Mouse (Mus musculus): ENCODE data around the gene C1qtnf5. TPM values are rescaled to one million over a fixed set of nuclear protein-coding genes. Genes with fewer than 3 reads are reported as not detected.
A peak's percentile ranks its signal among the peaks of the same experiment; 100 is the strongest.
"Not testable (repeated sequence)": the region's sequence is repeated elsewhere in the genome, so short reads cannot be mapped to it uniquely, and the experiment has no call there.

C1qtnf5 gene
- polyA plus RNA-seq, 1 experiment from 2014 or later: not detected

- H3K4me3 ChIP-seq (ENCODE audit: inconsistent target): no peak overlapping the region
- no peaks in the 10 kb centered on the region for H3K36me3 ChIP-seq (ENCODE audit: inconsistent target)
- H3K79me2 ChIP-seq (ENCODE audit: inconsistent target): peaks cover 44% of the 10 kb centered on the region
- 96% methylated on average over 4 of the region's 4 CpGs for WGBS (ENCODE audit: missing documents)
- H3K27ac ChIP-seq: no peak overlapping the region
Measured at GRCm38 (mm10) chr9:44106596-44106995, 449 bp upstream of the C1qtnf5 start.

DNA sequence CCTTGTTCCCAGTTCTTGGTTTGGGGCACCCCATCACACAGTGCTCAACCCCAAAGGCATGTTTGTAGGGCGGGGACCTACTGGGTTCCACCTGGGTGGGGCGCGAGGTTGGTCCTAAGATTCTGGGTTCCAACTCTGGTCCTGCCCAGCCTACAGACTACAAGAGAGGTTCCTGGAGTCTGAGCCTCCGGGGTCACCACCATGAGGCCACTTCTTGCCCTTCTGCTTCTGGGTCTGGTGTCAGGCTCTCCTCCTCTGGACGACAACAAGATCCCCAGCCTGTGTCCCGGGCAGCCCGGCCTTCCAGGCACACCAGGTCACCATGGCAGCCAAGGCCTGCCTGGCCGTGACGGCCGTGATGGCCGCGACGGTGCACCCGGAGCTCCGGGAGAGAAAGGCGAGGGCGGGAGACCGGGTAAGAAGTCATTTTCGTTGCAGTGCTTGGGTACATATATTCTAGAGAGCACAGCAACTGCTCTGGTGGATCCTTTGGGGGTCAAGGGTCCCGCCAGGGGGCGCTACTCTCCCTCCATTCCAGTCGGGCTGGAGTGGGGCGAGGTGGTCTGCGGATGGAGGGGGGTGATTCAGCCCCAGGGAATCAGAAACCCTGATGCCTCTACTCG is 623 bp downstream of the C1qtnf5 start:
- H3K4me3 ChIP-seq (ENCODE audit: inconsistent target): no peak overlapping the region
- WGBS (ENCODE audit: missing documents): 91% methylated on average over 22 of the region's 25 CpGs
- H3K36me3 ChIP-seq (ENCODE audit: inconsistent target): no peaks in the 10 kb centered on the region
- peaks cover 50% of the 10 kb centered on the region for H3K79me2 ChIP-seq (ENCODE audit: inconsistent target)
- H3K27ac ChIP-seq: no peak overlapping the region

GRCm38 (mm10) chr9:44108269-44109055 is 1.4 kb downstream of the C1qtnf5 start:
- WGBS (ENCODE audit: missing documents): 94% methylated on average over 31 of the region's 31 CpGs
- no peaks in the 10 kb centered on the region for H3K36me3 ChIP-seq (ENCODE audit: inconsistent target)
- peaks cover 50% of the 10 kb centered on the region for H3K79me2 ChIP-seq (ENCODE audit: inconsistent target)
- H3K4me3 ChIP-seq (ENCODE audit: inconsistent target): no peak overlapping the region
- H3K27ac ChIP-seq: no peak overlapping the region

- Histone ChIP-seq H3K36me3 (ENCODE audit: inconsistent target) (no peaks in the 10 kb centered on the region), H3K27ac (no peak overlapping the region), H3K4me3 (ENCODE audit: inconsistent target) (no peak overlapping the region), H3K79me2 (ENCODE audit: inconsistent target) (peaks cover 50% of the 10 kb centered on the region)
- whole genome bisulfite sequencing (ENCODE audit: missing documents): 17% methylated on average over 7 of the region's 9 CpGs
Measured at GRCm38 (mm10) chr9:44109360-44110095, 2.5 kb downstream of the C1qtnf5 start.

DNA sequence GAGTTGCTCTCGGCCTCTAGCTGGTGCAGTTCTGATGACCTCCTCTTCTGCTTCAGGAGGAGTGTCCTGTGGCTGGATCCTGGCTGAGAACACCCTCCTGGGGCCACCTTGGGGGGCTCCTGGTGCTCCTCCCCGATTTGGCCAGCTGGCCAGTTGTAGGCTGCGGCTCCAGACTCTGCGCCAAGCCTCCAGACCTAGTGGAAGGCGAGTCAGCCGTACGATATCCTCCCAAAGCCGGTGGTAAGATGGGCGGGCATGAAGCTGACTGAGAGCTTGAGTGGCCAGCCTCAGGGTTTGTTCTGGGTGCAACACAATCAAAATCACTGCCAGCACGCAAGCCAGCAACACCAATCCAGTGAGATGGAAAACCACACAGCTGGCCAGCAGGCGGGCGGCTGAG is 4.9 kb downstream of the C1qtnf5 start:
- not testable (repeated sequence) for H3K27ac ChIP-seq; H3K4me3 ChIP-seq (ENCODE audit: inconsistent target); H3K36me3 ChIP-seq (ENCODE audit: inconsistent target)
- WGBS (ENCODE audit: missing documents): 82% methylated on average over 4 of the region's 12 CpGs
- peaks cover 45% of the 10 kb centered on the region for H3K79me2 ChIP-seq (ENCODE audit: inconsistent target)

- H3K4me3 ChIP-seq (ENCODE audit: inconsistent target): peak within 1 kb of the TSS; percentile 48
- under 1% methylated on average over 51 of the region's 51 CpGs for WGBS (ENCODE audit: missing documents)
- no peaks in the 10 kb centered on the region for H3K36me3 ChIP-seq (ENCODE audit: inconsistent target)
- no peak within 1 kb of the TSS for H3K27ac ChIP-seq
- H3K79me2 ChIP-seq (ENCODE audit: inconsistent target): peaks cover 32% of the 10 kb centered on the region
Measured at GRCm38 (mm10) chr9:44113105-44113789, 6.2 kb downstream of the C1qtnf5 start, which contains the start of the genes Gm49380 and Rnf26. Gene Gm49380, minus strand, starts transcription at chr9:44113500. Gene Rnf26, minus strand, starts transcription at chr9:44113517.

DNA sequence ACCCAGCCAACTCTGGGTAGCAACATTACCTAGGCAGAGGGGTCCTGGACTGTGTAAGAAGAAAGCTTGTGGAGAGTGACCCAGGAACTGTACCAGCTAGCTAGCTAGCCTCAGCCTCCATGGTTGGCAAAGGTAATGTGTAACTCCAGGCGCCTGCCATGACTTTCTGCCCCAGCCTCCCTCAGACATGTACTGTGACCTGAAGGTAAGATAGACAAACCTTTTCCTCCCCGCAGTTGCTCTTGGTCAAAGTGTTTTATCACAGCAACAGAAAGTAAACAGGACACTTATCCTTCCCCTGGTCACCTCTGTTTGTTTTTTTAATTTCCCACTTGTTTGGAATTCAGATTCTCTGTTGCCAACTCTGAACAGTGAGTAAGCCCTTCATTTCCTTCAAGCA is 7.4 kb downstream of the C1qtnf5 start:
- Histone ChIP-seq H3K36me3 (ENCODE audit: inconsistent target) (no peaks in the 10 kb centered on the region), H3K79me2 (ENCODE audit: inconsistent target) (peaks cover 20% of the 10 kb centered on the region), H3K27ac (no peak overlapping the region), H3K4me3 (ENCODE audit: inconsistent target) (no peak overlapping the region)
- WGBS (ENCODE audit: missing documents): 97% methylated on average over 2 of the region's 2 CpGs

GRCm38 (mm10) chr9:44115599-44115998 is 8.6 kb downstream of the C1qtnf5 start:
- no peak overlapping the region for H3K4me3 ChIP-seq (ENCODE audit: inconsistent target)
- WGBS (ENCODE audit: missing documents): 85% methylated on average over 9 of the region's 9 CpGs
- peaks cover 8% of the 10 kb centered on the region; the same call in 1 of the 2 replicates for H3K79me2 ChIP-seq (ENCODE audit: inconsistent target)
- no peaks in the 10 kb centered on the region for H3K36me3 ChIP-seq (ENCODE audit: inconsistent target)
- no peak overlapping the region for H3K27ac ChIP-seq

DNA sequence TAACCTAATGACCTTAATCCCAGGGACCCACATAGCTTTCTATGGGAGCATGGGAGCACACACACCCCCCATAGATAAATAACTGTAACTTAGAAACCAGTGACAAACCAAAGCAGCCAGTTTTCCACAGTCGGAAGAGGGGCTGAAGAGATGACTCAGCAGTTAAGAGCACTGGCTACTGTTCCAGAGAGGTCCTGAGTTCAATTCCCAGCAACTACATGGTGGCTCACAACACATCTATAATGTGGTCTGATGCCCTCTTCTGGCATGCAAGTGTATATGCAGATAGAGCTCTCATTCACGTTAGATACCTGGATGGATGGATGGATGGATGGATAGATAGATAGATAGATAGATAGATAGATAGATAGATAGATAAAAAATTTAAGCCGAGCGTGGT is 9.1 kb downstream of the C1qtnf5 start:
- 94% methylated on average over 2 of the region's 4 CpGs for WGBS (ENCODE audit: missing documents)
- Histone ChIP-seq H3K36me3 (ENCODE audit: inconsistent target) (no peaks in the 10 kb centered on the region), H3K27ac (no peak overlapping the region), H3K4me3 (ENCODE audit: inconsistent target) (no peak overlapping the region), H3K79me2 (ENCODE audit: inconsistent target) (peaks cover 7% of the 10 kb centered on the region; the same call in 1 of the 2 replicates)

- H3K27ac ChIP-seq: no peak overlapping the region
- no peak overlapping the region for H3K4me3 ChIP-seq (ENCODE audit: inconsistent target)
- no peaks in the 10 kb centered on the region for H3K36me3 ChIP-seq (ENCODE audit: inconsistent target)
- WGBS (ENCODE audit: missing documents): 67% methylated on average over 5 of the region's 5 CpGs
- H3K79me2 ChIP-seq (ENCODE audit: inconsistent target): no peaks in the 10 kb centered on the region
Measured at GRCm38 (mm10) chr9:44119011-44119410, 12.0 kb downstream of the C1qtnf5 start.

DNA sequence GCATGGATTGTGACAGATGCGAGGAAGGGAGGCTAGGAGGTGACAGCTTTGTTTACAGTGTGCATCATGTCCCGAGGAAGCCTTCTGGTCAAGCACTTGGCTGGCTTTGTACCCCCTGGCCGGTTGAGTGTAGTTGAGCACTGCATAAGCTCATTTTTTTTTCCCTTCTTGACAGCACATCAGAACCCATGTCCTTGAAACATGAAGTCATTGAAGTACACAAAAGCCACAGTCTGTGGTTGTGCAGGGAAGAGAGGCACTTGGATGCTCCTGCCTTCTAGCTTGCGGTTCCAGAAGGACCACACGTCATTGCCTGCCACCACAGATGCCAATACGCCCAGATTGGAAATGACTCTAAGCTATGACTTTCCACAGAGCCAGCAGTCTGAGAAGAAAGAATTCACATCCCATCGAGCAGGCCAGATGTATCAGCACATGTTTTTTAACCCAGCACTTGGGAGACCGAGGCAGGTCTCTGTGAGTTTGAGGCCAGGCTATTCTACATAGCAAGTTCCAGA is 13.0 kb downstream of the C1qtnf5 start:
- Histone ChIP-seq H3K4me3 (ENCODE audit: inconsistent target) (no peak overlapping the region), H3K27ac (no peak overlapping the region), H3K79me2 (ENCODE audit: inconsistent target) (no peaks in the 10 kb centered on the region), H3K36me3 (ENCODE audit: inconsistent target) (no peaks in the 10 kb centered on the region)
- WGBS (ENCODE audit: missing documents): 90% methylated on average over 7 of the region's 8 CpGs

- 67% methylated on average over 6 of the region's 6 CpGs for WGBS (ENCODE audit: missing documents)
- Histone ChIP-seq H3K27ac (no peak overlapping the region), H3K36me3 (ENCODE audit: inconsistent target) (no peaks in the 10 kb centered on the region), H3K79me2 (ENCODE audit: inconsistent target) (no peaks in the 10 kb centered on the region), H3K4me3 (ENCODE audit: inconsistent target) (no peak overlapping the region)
Measured at GRCm38 (mm10) chr9:44124317-44124716, 17.3 kb downstream of the C1qtnf5 start.

- WGBS (ENCODE audit: missing documents): 84% methylated on average over 5 of the region's 5 CpGs
- H3K79me2 ChIP-seq (ENCODE audit: inconsistent target): no peaks in the 10 kb centered on the region
- H3K27ac ChIP-seq: no peak overlapping the region
- H3K4me3 ChIP-seq (ENCODE audit: inconsistent target): no peak overlapping the region
- H3K36me3 ChIP-seq (ENCODE audit: inconsistent target): no peaks in the 10 kb centered on the region
Measured at GRCm38 (mm10) chr9:44125026-44125425, 18.0 kb downstream of the C1qtnf5 start.
